21 mouse cellular contexts compared by ENCODE assay signal in genomic region chr12:110950151-110950550, GRCm38 (mm10).
"Had no signal": no experiment of that assay in that cellular context is flagged by ENCODE, and none has a peak within 500 bp of the region (broad histone marks: within the 10 kb centered on the region; RNA-seq: fewer than 3 reads in every experiment).

No protein-coding gene starts in this region.

- H3K9ac ChIP-seq: heart, embryonic 12.5 days; hindbrain, embryonic 12.5 days; hindbrain, embryonic 15.5 days; limb, embryonic 13.5 days; limb, embryonic 15.5 days; liver, embryonic 12.5 days had no signal

- H3K4me2 ChIP-seq: heart, embryonic 12.5 days; hindbrain, embryonic 12.5 days; hindbrain, embryonic 15.5 days; limb, embryonic 13.5 days; limb, embryonic 15.5 days; liver, embryonic 12.5 days had no signal

- H3K4me1 ChIP-seq: heart, embryonic 10.5 days; heart, embryonic 12.5 days; hindbrain, embryonic 10.5 days; hindbrain, embryonic 12.5 days; hindbrain, embryonic 15.5 days; limb, embryonic 13.5 days; limb, embryonic 15.5 days had no signal

- ATAC-seq: hindbrain, postnatal 0 days; intestine, embryonic 16.5 days; liver, embryonic 12.5 days had no signal

- H3K4me3 ChIP-seq: heart, embryonic 10.5 days; heart, embryonic 12.5 days; hindbrain, embryonic 10.5 days; hindbrain, embryonic 12.5 days; hindbrain, embryonic 15.5 days; layer of hippocampus, adult 2 months; limb, embryonic 13.5 days; limb, embryonic 15.5 days; liver, embryonic 12.5 days had no signal

- H3K9me3 ChIP-seq: heart, embryonic 10.5 days; heart, embryonic 12.5 days; hindbrain, embryonic 10.5 days; hindbrain, embryonic 12.5 days; hindbrain, embryonic 15.5 days; limb, embryonic 13.5 days; limb, embryonic 15.5 days; liver, embryonic 12.5 days had no signal

- DNase-seq: gastrocnemius, postnatal 14 days; kidney, adult 11 months; kidney, adult 2 months; kidney, adult 9 months; kidney, postnatal 10 days; kidney, postnatal 25 days; kidney, postnatal 4 days; layer of hippocampus, adult 9-11 months; layer of hippocampus, postnatal 36 days; left cerebral cortex, postnatal 4 days had no signal

- H3K27ac ChIP-seq: heart, embryonic 10.5 days; hindbrain, embryonic 10.5 days; hindbrain, embryonic 12.5 days; hindbrain, embryonic 15.5 days; hindbrain, postnatal 0 days; layer of hippocampus, adult 2 months; limb, embryonic 13.5 days; limb, embryonic 15.5 days had no signal

- H3K27me3 ChIP-seq: heart, embryonic 12.5 days; hindbrain, embryonic 12.5 days; hindbrain, embryonic 15.5 days; limb, embryonic 13.5 days; limb, embryonic 15.5 days; liver, embryonic 12.5 days had no signal
